Mouse (Mus musculus) forebrain, embryonic 11.5 days (tissue): ENCODE results near the gene Cfap54. TPM values are rescaled to one million over a fixed set of nuclear protein-coding genes. Genes with fewer than 3 reads are reported as not detected.

Experiments
- ATAC-seq: fragments of 200-750 bp; cut with Nextera tagmentation; replicated peaks from 2 replicates; pipeline ENCODE4 v1.8.0; 2017; ENCODE audit warnings: moderate TSS enrichment; ENCODE audit not compliant: low FRiP score
- DNase-seq: peaks from one replicate; pipeline ENCODE4 v3.0.0-alpha.2; 2017; ENCODE audit warnings: low spot score
- H3K27ac ChIP-seq: fragments of 300-500 bp; sonication (generic); 2 replicates; pipeline ENCODE4 v1.5.1; 2014; ENCODE audit warnings: low read depth, low read length
- H3K27me3 ChIP-seq: fragments of 300-500 bp; sonication (generic); 2 replicates; pipeline ENCODE4 v1.6.1; 2014; ENCODE audit warnings: mild to moderate bottlenecking, low read length, mixed read lengths; ENCODE audit not compliant: control insufficient read depth, insufficient read depth
- H3K36me3 ChIP-seq: fragments of 300-500 bp; sonication (generic); 2 replicates; pipeline ENCODE4 v1.6.1; 2014; ENCODE audit warnings: mild to moderate bottlenecking, low read length, moderate library complexity, mixed read lengths; ENCODE audit not compliant: control insufficient read depth, insufficient read depth
- H3K4me1 ChIP-seq: fragments of 300-500 bp; sonication (generic); replicated peaks from 2 replicates; pipeline ENCODE4 v1.6.1; 2014; ENCODE audit warnings: low read length, mixed read lengths; ENCODE audit not compliant: control insufficient read depth, insufficient read depth
- H3K4me2 ChIP-seq: fragments of 300-500 bp; sonication (generic); 2 replicates; pipeline ENCODE4 v1.6.1; 2014; ENCODE audit warnings: low read depth, mild to moderate bottlenecking, low read length, moderate library complexity, mixed read lengths; ENCODE audit not compliant: severe bottlenecking
- H3K4me3 ChIP-seq: fragments of 300-500 bp; sonication (generic); 2 replicates; pipeline ENCODE4 v1.5.1; 2014; ENCODE audit warnings: low read depth, low read length
- H3K9ac ChIP-seq: fragments of 300-500 bp; sonication (generic); 2 replicates; pipeline ENCODE4 v1.6.1; 2014; ENCODE audit warnings: low read length
- H3K9me3 ChIP-seq: fragments of 300-500 bp; sonication (generic); 2 replicates; pipeline ENCODE4 v1.6.1; 2016; ENCODE audit warnings: low read length, mixed read lengths; ENCODE audit not compliant: control insufficient read depth
- WGBS: fragments of 180-500 bp; shearing (Covaris S2); extraction: QIAGEN DNeasy Blood & Tissue Kit; methylation state at CpG from one replicate; pipeline ENCODE4 v1.1.7; 2014; 5-methylcytosine and 5-hydroxymethylcytosine counted together
- polyA plus RNA-seq: library from polyadenylated mRNA; unstranded; fragments of >200 nt; fragmentation: Nextera tagmentation; extraction: Ambion mirVana; gene quantifications from 2 replicates; pipeline ENCODE4 v1.2.1, GENCODE M21; 2014

Gene Cfap54
- polyA plus RNA-seq, 1 experiment from 2014 or later = 1.5 TPM

DNA sequence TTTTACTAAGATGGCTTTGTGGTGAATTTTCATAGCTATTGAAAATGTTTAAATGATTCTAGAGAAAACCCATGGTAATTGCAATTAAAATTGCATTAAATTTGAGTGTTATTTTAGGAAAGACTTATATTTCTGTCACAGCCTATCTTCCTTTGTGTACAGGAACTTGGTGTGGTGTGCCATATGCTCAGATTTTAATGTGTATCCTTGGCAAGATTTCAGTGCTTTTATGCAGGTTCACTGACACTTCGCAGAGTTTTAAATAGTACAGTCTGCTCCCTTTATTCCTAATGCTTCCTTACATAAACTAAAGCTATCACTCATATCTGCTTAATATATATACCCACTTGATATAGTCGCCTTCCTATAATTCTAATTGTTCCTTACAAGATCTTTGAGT is 90.8 kb downstream of the Cfap54 start:
- Histone ChIP-seq H3K36me3 (no peaks in the 10 kb centered on the region), H3K27ac (no peak overlapping the region), H3K4me2 (no peak overlapping the region), H3K27me3 (no peaks in the 10 kb centered on the region), H3K9me3 (no peaks in the 10 kb centered on the region), H3K9ac (no peak overlapping the region), H3K4me3 (no peak overlapping the region), H3K4me1 (no peaks in the 10 kb centered on the region)
- 89% methylated on average over 2 of the region's 2 CpGs for WGBS
- ATAC-seq (no peak), DNase-seq (no peak)

DNA sequence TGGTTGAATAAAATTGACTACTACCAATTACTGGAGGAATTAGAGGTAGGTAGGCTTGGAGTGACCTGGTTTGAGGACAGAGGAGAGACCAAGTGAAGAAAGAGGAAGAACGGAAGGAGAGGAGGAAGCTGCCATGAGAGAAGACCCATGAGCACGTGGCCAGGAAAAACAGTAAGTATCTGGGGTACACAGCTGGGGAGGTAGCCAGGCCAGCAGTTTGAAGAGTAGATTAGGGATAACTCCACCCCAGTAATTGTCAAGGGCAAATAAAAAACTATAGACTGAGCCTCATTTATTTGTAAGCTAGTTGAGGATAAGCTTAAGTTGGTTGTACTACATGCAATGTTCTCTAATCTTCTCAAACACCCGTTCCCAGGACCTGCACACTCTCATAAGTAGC is 116.3 kb downstream of the Cfap54 start:
- ATAC-seq = no peak
- no peak for DNase-seq
- H3K9me3 ChIP-seq = no peaks in the 10 kb centered on the region
- H3K9ac ChIP-seq = no peak overlapping the region
- no peak overlapping the region for H3K27ac ChIP-seq
- 79% methylated on average over 3 of the region's 3 CpGs for WGBS
- H3K27me3 ChIP-seq = no peaks in the 10 kb centered on the region
- H3K36me3 ChIP-seq = no peaks in the 10 kb centered on the region
- H3K4me2 ChIP-seq = no peak overlapping the region
- H3K4me3 ChIP-seq = no peak overlapping the region
- H3K4me1 ChIP-seq = no peaks in the 10 kb centered on the region

DNA sequence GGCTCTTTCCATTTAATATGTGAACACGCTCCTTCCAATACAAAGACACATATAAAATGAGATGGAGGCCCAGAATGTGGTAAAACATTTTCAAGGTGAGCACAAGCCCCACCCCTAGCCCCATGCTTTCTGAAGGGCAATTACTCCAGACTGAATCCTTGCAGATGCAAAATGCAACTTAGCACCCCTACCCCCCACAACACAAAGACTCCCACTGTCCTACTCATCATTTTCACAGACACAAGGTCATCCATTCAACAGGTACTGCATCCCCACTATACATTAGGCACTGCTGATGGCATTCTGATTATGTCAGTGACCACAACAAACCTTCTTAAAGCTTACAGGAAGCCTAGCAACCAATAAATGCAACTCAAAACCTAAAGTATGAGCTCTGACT is 131.4 kb downstream of the Cfap54 start:
- no peak for ATAC-seq
- no peaks in the 10 kb centered on the region for H3K27me3 ChIP-seq
- no peak overlapping the region for H3K4me2 ChIP-seq
- no peak overlapping the region for H3K9ac ChIP-seq
- no peak overlapping the region for H3K4me3 ChIP-seq
- 84% methylated on average over 1 of the region's 1 CpGs for WGBS
- DNase-seq = no peak
- no peak overlapping the region for H3K27ac ChIP-seq
- H3K9me3 ChIP-seq = no peaks in the 10 kb centered on the region; the same call in 1 of the 2 replicates
- no peaks in the 10 kb centered on the region for H3K4me1 ChIP-seq
- H3K36me3 ChIP-seq = no peaks in the 10 kb centered on the region

DNA sequence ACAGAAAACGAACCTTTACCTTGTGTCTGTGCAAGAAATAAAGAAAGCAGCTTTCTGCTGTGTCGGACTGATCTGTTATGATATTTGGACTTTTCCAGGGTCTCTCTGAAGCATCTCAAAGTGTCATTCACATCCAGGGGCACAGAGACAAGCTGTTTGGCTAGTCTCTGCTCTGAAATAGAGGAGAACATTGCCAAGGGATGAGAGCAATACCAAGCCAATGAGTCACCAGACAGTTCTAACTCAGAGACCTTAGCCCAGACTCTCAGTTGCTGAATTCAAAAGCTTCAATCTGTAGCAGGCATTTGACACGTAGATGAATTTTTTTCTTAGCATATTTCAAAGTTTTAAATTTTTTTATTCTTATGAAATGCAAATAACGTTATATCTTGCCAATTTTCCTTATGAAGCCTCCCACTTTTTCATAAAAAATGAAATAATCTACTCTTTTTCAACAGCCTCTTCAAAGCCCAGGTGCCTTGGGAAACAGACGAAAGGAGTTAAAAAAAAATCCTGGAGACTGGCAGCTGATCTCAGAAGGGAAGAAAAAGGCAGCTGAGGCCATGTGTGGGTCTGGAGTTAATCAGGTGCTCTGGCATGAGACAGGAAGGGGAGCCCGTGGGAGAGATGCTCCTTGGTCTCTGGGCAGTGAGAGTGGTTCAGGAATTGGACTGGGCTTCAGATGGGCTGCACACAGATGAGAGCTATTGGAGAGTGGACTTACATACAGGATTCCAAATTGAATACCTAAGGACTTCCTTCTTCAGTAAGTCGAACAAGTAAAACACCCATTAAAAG is 138.4 kb downstream of the Cfap54 start:
- 77% methylated on average over 7 of the region's 7 CpGs for WGBS
- H3K27me3 ChIP-seq = no peaks in the 10 kb centered on the region
- ATAC-seq = no peak

DNA sequence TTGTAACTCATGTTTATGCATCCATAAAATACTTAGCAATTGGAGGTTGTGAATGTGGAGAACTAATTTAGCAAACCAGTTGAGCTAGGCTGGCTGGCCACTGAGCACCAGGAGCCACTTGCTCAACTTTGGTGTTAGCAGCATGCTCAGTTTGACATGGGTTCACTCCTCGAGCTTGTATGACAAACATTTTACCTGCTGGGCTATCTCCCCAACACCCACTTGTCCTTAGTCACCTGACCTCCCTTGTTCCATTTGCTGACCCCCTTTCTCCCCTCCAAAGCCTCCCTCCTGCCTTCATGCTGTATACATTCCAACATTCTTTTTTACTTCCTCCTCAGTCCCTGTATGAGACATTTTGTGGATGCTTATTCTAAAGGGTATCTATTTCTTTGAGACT is 139.8 kb downstream of the Cfap54 start:
- Histone ChIP-seq H3K9me3 (no peaks in the 10 kb centered on the region), H3K4me1 (no peaks in the 10 kb centered on the region), H3K9ac (no peak overlapping the region), H3K27ac (no peak overlapping the region), H3K36me3 (no peaks in the 10 kb centered on the region), H3K4me2 (no peak overlapping the region), H3K4me3 (no peak overlapping the region), H3K27me3 (no peaks in the 10 kb centered on the region)
- 79% methylated on average over 1 of the region's 1 CpGs for WGBS
- no peak for ATAC-seq
- no peak for DNase-seq

More for the DNA sequence above, 138.4 kb downstream of the Cfap54 start:
- no peak for DNase-seq
- Histone ChIP-seq H3K4me2 (no peak overlapping the region), H3K4me1 (no peaks in the 10 kb centered on the region), H3K36me3 (no peaks in the 10 kb centered on the region), H3K4me3 (no peak overlapping the region), H3K9me3 (no peaks in the 10 kb centered on the region), H3K27ac (no peak overlapping the region), H3K9ac (no peak overlapping the region)

DNA sequence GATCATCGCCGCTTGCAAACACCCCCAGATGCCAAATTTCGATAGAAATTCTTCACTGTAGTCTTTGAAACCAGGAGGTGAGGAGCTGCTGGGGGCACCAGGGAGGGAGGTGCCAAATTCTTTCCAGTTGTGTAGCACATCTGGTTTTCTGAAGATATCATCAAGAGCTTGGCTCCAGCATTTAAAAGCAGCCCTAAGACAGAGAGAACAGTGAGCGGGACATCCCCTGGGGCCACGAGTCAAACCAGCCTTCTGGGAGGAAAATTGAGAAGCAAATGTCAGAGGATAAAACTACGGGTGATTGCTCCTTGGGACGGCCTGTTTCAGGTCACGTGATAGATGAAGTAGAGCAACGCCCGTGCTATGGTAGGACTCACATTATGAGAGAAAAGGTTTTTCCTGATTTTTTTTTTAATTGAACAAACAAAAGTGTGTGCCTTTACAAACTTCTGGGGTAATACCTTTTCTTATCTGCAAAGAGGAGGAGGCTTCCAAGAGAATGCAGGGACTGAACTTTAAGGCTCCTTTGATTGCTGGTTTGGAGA is 143.6 kb downstream of the Cfap54 start:
- Histone ChIP-seq H3K9me3 (no peaks in the 10 kb centered on the region), H3K27ac (no peak overlapping the region), H3K36me3 (no peaks in the 10 kb centered on the region), H3K9ac (no peak overlapping the region), H3K4me2 (no peak overlapping the region), H3K4me3 (no peak overlapping the region), H3K27me3 (no peaks in the 10 kb centered on the region), H3K4me1 (no peaks in the 10 kb centered on the region)
- WGBS = 74% methylated on average over 10 of the region's 10 CpGs
- no peak for DNase-seq
- ATAC-seq = no peak

DNA sequence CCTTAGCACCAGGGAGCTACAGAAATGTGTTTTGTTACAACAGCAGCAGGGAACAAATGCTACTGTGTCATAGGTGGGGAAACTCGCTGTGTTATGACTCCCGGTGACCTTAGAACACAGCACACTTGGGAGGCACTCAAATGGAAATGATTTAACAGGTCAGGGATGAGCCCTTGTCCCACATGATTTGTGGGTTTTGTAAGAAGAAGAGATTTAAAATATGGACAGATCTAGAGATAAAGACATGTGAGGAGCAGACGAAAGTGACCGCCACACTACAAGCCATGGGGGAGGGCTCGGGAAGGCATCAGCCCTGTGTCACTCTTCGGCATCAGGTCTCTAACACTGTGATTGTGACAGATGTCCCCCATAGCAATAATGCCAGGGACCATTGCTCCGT is 144.3 kb downstream of the Cfap54 start:
- no peak for DNase-seq
- 88% methylated on average over 7 of the region's 7 CpGs for WGBS
- Histone ChIP-seq H3K9ac (no peak overlapping the region), H3K4me1 (no peaks in the 10 kb centered on the region), H3K9me3 (no peaks in the 10 kb centered on the region), H3K4me2 (no peak overlapping the region), H3K27ac (no peak overlapping the region), H3K36me3 (no peaks in the 10 kb centered on the region), H3K4me3 (no peak overlapping the region), H3K27me3 (no peaks in the 10 kb centered on the region)
- no peak for ATAC-seq

DNA sequence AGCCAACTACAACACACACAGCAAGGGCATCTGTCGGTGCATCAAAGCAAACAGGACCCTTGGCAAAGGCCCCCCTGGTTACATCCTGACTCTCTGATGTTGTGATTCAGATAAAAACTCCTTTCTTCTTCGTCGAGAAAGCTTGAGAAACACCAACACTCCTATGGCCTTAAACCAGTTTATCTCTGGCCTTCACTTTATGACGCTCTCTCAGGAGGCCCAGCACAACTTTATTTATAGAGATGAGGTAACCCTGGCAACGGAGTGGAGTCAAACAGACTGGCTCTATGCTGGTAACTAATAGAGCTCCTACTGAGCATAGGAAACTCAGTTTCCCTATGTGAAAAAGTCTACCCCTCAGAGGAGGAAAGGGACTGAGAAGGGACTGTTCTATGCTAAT is 146.9 kb downstream of the Cfap54 start:
- ATAC-seq = no peak
- Histone ChIP-seq H3K4me1 (no peaks in the 10 kb centered on the region), H3K4me2 (no peak overlapping the region), H3K9ac (no peak overlapping the region), H3K9me3 (no peaks in the 10 kb centered on the region), H3K36me3 (no peaks in the 10 kb centered on the region), H3K4me3 (no peak overlapping the region), H3K27me3 (no peaks in the 10 kb centered on the region), H3K27ac (no peak overlapping the region)
- 66% methylated on average over 5 of the region's 5 CpGs for WGBS
- no peak for DNase-seq

DNA sequence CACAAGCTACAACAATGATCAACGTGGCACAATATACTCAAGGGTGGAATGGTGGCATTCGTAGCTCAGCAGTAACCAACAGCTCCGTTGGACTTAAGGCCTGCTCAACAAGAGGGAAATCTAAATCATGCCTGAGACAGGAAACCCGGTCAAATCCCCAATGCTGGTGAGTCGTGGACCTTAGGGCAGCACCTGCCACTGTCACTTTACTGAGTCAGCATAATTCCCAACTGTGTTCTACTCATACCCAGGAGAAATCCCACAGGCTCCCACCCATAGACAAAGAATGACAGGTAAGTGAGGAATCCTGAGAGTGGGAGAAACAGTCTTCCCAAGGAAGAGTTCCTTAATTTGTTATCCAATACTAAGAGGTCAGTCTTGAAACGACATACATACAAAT is 147.8 kb downstream of the Cfap54 start:
- Histone ChIP-seq H3K27ac (no peak overlapping the region), H3K9ac (no peak overlapping the region), H3K27me3 (no peaks in the 10 kb centered on the region), H3K4me1 (no peaks in the 10 kb centered on the region), H3K4me2 (no peak overlapping the region), H3K9me3 (no peaks in the 10 kb centered on the region), H3K4me3 (no peak overlapping the region), H3K36me3 (no peaks in the 10 kb centered on the region)
- no peak for DNase-seq
- WGBS = 86% methylated on average over 6 of the region's 6 CpGs
- no peak for ATAC-seq
